Mouse (Mus musculus) hindbrain, embryonic 16.5 days (tissue): ENCODE results near the gene Xkr7. TPM values are rescaled to one million over a fixed set of nuclear protein-coding genes. Genes with fewer than 3 reads are reported as not detected.

Experiments used
- ATAC-seq: fragments of 200-750 bp; cut with Nextera tagmentation; 2 replicates; pipeline ENCODE4 v1.8.0; 2017; ENCODE audit warnings: moderate TSS enrichment, moderate library complexity
- H3K27ac ChIP-seq: fragments of 300-500 bp; sonication (generic); 2 replicates; pipeline ENCODE4 v1.5.1; 2014; ENCODE audit warnings: low read depth, mild to moderate bottlenecking, control low read depth, low read length, moderate library complexity
- H3K27me3 ChIP-seq: fragments of 300-500 bp; sonication (generic); replicated peaks from 2 replicates; pipeline ENCODE4 v1.6.1; 2014; ENCODE audit warnings: low read length; ENCODE audit not compliant: control insufficient read depth, insufficient read depth
- H3K36me3 ChIP-seq: fragments of 300-500 bp; sonication (generic); 2 replicates; pipeline ENCODE4 v1.6.1; 2014; ENCODE audit warnings: mild to moderate bottlenecking, low read length, moderate library complexity, mixed read lengths; ENCODE audit not compliant: control insufficient read depth, insufficient read depth
- H3K4me1 ChIP-seq: fragments of 300-500 bp; sonication (generic); 2 replicates; pipeline ENCODE4 v1.6.1; 2014; ENCODE audit warnings: low read depth, low read length; ENCODE audit not compliant: control insufficient read depth, insufficient read depth
- H3K4me2 ChIP-seq: fragments of 300-500 bp; sonication (generic); 2 replicates; pipeline ENCODE4 v1.6.1; 2014; ENCODE audit warnings: mild to moderate bottlenecking, low read length, control low read depth, moderate library complexity
- H3K4me3 ChIP-seq: fragments of 300-500 bp; sonication (generic); 2 replicates; pipeline ENCODE4 v1.5.1; 2014; ENCODE audit warnings: mild to moderate bottlenecking, low read length, control low read depth, moderate library complexity
- H3K9ac ChIP-seq: fragments of 300-500 bp; sonication (generic); 2 replicates; pipeline ENCODE4 v1.6.1; 2014; ENCODE audit warnings: low read depth, mild to moderate bottlenecking, control low read depth, low read length, moderate library complexity
- H3K9me3 ChIP-seq: fragments of 300-500 bp; sonication (generic); 2 replicates; pipeline ENCODE4 v1.6.1; 2014; ENCODE audit warnings: mild to moderate bottlenecking, low read length, moderate library complexity; ENCODE audit not compliant: control insufficient read depth
- WGBS: fragments of 180-500 bp; shearing (Covaris S2); extraction: QIAGEN DNeasy Blood & Tissue Kit; methylation state at CpG from one replicate; pipeline ENCODE4 v1.1.7; 2014; 5-methylcytosine and 5-hydroxymethylcytosine counted together
- polyA plus RNA-seq: library from polyadenylated mRNA; unstranded; fragments of >200 nt; fragmentation: Nextera tagmentation; extraction: Ambion mirVana; gene quantifications from 2 replicates; pipeline ENCODE4 v1.2.1, GENCODE M21; 2015

The Xkr7 gene
- polyA plus RNA-seq: 1.8 and 2.0 TPM in 2 replicates

GRCm38 (mm10) chr2:153031126-153032082 is at the start of gene Xkr7:
TSS of gene Xkr7 (plus strand) at chr2:153031852.
- H3K36me3 ChIP-seq: no peaks in the 10 kb centered on the region
- no peaks in the 10 kb centered on the region for H3K27me3 ChIP-seq
- H3K4me2 ChIP-seq: peak within 1 kb of the TSS; percentile 78
- H3K9ac ChIP-seq: peak within 1 kb of the TSS; percentile 84
- 1% methylated on average over 36 of the region's 54 CpGs for WGBS
- H3K27ac ChIP-seq: peak within 1 kb of the TSS; percentile 97
- peak; percentile 90 for ATAC-seq
- peaks cover 28% of the 10 kb centered on the region for H3K4me1 ChIP-seq
- H3K4me3 ChIP-seq: peak within 1 kb of the TSS; percentile 72
- H3K9me3 ChIP-seq: no peaks in the 10 kb centered on the region

GRCm38 (mm10) chr2:152985582-152985981 is 46.1 kb upstream of the Xkr7 start:
- H3K27me3 ChIP-seq: no peaks in the 10 kb centered on the region
- H3K9ac ChIP-seq: no peak overlapping the region
- H3K36me3 ChIP-seq: no peaks in the 10 kb centered on the region
- peak; percentile 64 for ATAC-seq
- 8% methylated on average over 1 of the region's 1 CpGs for WGBS
- H3K27ac ChIP-seq: no peak overlapping the region
- no peaks in the 10 kb centered on the region for H3K9me3 ChIP-seq
- no peaks in the 10 kb centered on the region for H3K4me1 ChIP-seq
- no peak overlapping the region for H3K4me3 ChIP-seq
- H3K4me2 ChIP-seq: no peak overlapping the region

- Histone ChIP-seq H3K4me3 (no peak overlapping the region), H3K4me2 (no peak overlapping the region), H3K27me3 (no peaks in the 10 kb centered on the region), H3K27ac (no peak overlapping the region), H3K36me3 (no peaks in the 10 kb centered on the region), H3K9me3 (no peaks in the 10 kb centered on the region), H3K4me1 (no peaks in the 10 kb centered on the region), H3K9ac (no peak overlapping the region)
- WGBS: 91% methylated on average over 9 of the region's 9 CpGs
- ATAC-seq: no peak
These were observed 40.1 kb upstream of the Xkr7 start for GRCm38 (mm10) chr2:152991529-152991928.

- no peak for ATAC-seq
- H3K27ac ChIP-seq: no peak overlapping the region
- WGBS: 65% methylated on average over 4 of the region's 4 CpGs
- H3K36me3 ChIP-seq: no peaks in the 10 kb centered on the region
- H3K4me1 ChIP-seq: no peaks in the 10 kb centered on the region
- no peaks in the 10 kb centered on the region for H3K9me3 ChIP-seq
- H3K4me2 ChIP-seq: no peak overlapping the region
- no peaks in the 10 kb centered on the region for H3K27me3 ChIP-seq
- H3K9ac ChIP-seq: no peak overlapping the region
- H3K4me3 ChIP-seq: no peak overlapping the region
These were observed 34.6 kb upstream of the Xkr7 start for GRCm38 (mm10) chr2:152997046-152997445.

- H3K4me1 ChIP-seq: no peaks in the 10 kb centered on the region
- H3K4me2 ChIP-seq: no peak overlapping the region
- H3K36me3 ChIP-seq: peaks cover 12% of the 10 kb centered on the region
- no peak for ATAC-seq
- H3K27me3 ChIP-seq: no peaks in the 10 kb centered on the region
- no peak overlapping the region for H3K4me3 ChIP-seq
- H3K9ac ChIP-seq: no peak overlapping the region
- H3K9me3 ChIP-seq: no peaks in the 10 kb centered on the region
- no peak overlapping the region for H3K27ac ChIP-seq
- 89% methylated on average over 15 of the region's 15 CpGs for WGBS
These were observed 29.0 kb upstream of the Xkr7 start for GRCm38 (mm10) chr2:153002492-153003248.

GRCm38 (mm10) chr2:153003681-153004338 is 27.8 kb upstream of the Xkr7 start:
- H3K36me3 ChIP-seq: peaks cover 17% of the 10 kb centered on the region
- H3K4me2 ChIP-seq: no peak overlapping the region
- no peaks in the 10 kb centered on the region for H3K27me3 ChIP-seq
- no peaks in the 10 kb centered on the region for H3K9me3 ChIP-seq
- H3K4me1 ChIP-seq: no peaks in the 10 kb centered on the region
- H3K27ac ChIP-seq: no peak overlapping the region
- ATAC-seq: no peak
- no peak overlapping the region for H3K4me3 ChIP-seq
- 35% methylated on average over 13 of the region's 13 CpGs for WGBS
- H3K9ac ChIP-seq: no peak overlapping the region

GRCm38 (mm10) chr2:153005981-153006380 is 25.7 kb upstream of the Xkr7 start:
- Histone ChIP-seq H3K4me1 (no peaks in the 10 kb centered on the region), H3K36me3 (peaks cover 34% of the 10 kb centered on the region), H3K27me3 (no peaks in the 10 kb centered on the region), H3K4me2 (no peak overlapping the region), H3K4me3 (no peak overlapping the region), H3K9ac (no peak overlapping the region), H3K27ac (no peak overlapping the region), H3K9me3 (no peaks in the 10 kb centered on the region)
- WGBS: 88% methylated on average over 3 of the region's 3 CpGs
- ATAC-seq: no peak

- H3K9me3 ChIP-seq: no peaks in the 10 kb centered on the region
- 82% methylated on average over 12 of the region's 12 CpGs for WGBS
- H3K4me3 ChIP-seq: no peak overlapping the region
- ATAC-seq: no peak
- H3K9ac ChIP-seq: no peak overlapping the region
- H3K36me3 ChIP-seq: peaks cover 45% of the 10 kb centered on the region
- H3K27me3 ChIP-seq: no peaks in the 10 kb centered on the region
- no peak overlapping the region for H3K4me2 ChIP-seq
- H3K27ac ChIP-seq: no peak overlapping the region
- peaks cover 6% of the 10 kb centered on the region for H3K4me1 ChIP-seq
These were observed 22.3 kb upstream of the Xkr7 start for GRCm38 (mm10) chr2:153009192-153009973.
